Mouse (Mus musculus): Measurements from ENCODE around the gene Nfix.

Gene Nfix

DNA sequence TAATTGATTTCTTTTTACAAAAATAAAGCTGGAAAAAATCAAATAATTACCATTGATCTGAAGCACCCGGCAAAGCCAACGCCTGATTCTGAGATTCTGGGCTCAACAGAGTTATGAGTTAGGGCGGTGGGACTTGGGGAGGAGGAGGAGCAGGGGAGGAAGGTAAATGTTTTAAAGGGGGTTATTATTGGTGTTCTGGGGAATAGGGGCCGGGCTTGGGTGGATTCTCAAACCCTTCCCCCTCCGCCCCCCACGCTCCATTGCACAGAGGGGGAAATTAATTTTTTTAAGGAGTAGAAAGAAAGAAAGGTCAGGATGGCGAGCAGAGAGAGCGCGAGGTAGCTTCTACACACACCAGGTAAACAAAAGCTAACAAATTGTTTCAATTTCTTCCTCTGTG, 26.8 kb downstream of the Nfix start:
- DNase-seq (ENCODE audit: low read depth, low spot score): no peak
- no peaks in the 10 kb centered on the region for H3K27me3 ChIP-seq (ENCODE audit: control insufficient read depth, insufficient read depth, low read length, poor library complexity, severe bottlenecking)
- H3K36me3 ChIP-seq (ENCODE audit: control insufficient read depth, insufficient read depth, low read length, poor library complexity, severe bottlenecking): no peaks in the 10 kb centered on the region

DNA sequence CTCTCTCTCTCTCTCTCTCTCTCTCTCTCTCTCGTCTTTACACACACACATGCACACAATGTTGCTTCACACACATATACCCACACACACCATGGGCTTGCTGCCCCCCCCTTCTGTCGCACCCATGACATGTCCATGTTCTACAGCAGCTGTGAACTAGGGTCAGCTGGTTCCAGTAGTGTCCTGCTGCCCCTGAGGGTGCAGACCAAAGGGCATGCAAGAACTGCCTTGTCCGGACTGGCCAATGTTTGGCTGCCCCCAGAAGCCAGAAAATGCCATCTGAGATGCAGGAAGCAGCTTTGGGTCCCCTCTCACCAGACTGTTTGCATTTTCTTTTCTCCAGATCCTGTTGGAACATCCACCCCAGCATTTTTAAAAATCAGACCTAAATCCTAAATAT, 27.5 kb downstream of the Nfix start:
- DNase-seq (ENCODE audit: low read depth, low spot score): no peak
- no peaks in the 10 kb centered on the region for H3K36me3 ChIP-seq (ENCODE audit: control insufficient read depth, insufficient read depth, low read length, poor library complexity, severe bottlenecking)
- H3K27me3 ChIP-seq (ENCODE audit: control insufficient read depth, insufficient read depth, low read length, poor library complexity, severe bottlenecking): no peaks in the 10 kb centered on the region

DNA sequence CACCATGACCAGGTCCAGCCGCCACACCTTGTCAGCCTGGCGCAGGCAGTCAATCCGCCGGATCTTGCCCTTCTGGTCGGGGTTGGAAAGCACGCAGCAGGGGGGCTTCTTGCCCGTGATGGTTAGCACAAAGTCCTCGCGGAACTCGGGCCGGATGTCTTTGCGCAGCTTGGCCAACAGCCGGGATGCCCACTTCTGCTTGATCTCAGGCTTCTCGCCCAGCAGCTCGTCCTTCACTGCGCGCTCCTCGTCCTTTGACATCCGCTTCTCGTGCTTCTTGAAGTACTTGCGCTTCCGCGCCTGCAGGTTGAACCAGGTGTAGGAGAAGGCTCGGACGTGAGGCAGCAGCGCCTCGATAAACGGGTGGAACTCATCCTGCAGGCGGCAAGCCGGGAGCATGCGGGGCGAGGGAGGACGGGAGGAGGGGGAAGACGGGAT, 28.2 kb downstream of the Nfix start:
- H3K36me3 ChIP-seq (ENCODE audit: control insufficient read depth, insufficient read depth, low read length, poor library complexity, severe bottlenecking): no peaks in the 10 kb centered on the region
- no peak for DNase-seq (ENCODE audit: low read depth, low spot score)
- no peaks in the 10 kb centered on the region for H3K27me3 ChIP-seq (ENCODE audit: control insufficient read depth, insufficient read depth, low read length, poor library complexity, severe bottlenecking)

DNA sequence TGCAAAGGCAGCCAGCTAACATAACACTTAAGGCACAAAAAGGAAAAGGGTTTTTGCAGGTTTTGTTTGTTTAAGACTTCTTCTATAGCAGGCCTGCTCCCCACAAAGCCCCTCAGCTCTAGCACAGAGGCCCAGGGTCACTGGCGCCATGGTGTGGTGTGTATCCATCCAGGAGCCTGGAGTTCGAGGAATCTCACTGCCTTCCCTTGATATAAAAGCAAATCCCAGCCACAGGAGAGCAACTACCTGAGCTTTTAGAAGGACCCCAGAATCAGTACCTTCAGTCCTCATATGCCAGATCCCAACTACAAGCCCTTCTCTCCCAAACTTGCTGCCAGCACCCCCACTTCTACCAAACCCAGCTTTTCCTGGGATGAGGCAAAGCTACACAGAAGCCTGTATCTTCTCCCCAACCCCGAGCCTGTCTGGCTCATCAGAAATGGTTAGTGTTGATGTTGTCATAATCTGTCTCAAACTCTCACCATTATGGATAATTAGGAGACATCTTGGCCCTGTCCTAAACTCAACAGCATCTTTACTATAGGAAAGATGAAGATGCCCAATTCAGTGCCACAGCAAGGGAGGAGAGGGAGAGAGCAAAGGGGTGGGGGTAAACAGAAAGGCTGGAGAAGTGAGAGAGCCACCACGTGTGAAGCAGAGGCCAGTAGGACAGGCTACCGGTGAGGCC, 29.0 kb downstream of the Nfix start:
- no peaks in the 10 kb centered on the region for H3K27me3 ChIP-seq (ENCODE audit: control insufficient read depth, insufficient read depth, low read length, poor library complexity, severe bottlenecking)
- no peak for DNase-seq (ENCODE audit: low read depth, low spot score)
- no peaks in the 10 kb centered on the region for H3K36me3 ChIP-seq (ENCODE audit: control insufficient read depth, insufficient read depth, low read length, poor library complexity, severe bottlenecking)

DNA sequence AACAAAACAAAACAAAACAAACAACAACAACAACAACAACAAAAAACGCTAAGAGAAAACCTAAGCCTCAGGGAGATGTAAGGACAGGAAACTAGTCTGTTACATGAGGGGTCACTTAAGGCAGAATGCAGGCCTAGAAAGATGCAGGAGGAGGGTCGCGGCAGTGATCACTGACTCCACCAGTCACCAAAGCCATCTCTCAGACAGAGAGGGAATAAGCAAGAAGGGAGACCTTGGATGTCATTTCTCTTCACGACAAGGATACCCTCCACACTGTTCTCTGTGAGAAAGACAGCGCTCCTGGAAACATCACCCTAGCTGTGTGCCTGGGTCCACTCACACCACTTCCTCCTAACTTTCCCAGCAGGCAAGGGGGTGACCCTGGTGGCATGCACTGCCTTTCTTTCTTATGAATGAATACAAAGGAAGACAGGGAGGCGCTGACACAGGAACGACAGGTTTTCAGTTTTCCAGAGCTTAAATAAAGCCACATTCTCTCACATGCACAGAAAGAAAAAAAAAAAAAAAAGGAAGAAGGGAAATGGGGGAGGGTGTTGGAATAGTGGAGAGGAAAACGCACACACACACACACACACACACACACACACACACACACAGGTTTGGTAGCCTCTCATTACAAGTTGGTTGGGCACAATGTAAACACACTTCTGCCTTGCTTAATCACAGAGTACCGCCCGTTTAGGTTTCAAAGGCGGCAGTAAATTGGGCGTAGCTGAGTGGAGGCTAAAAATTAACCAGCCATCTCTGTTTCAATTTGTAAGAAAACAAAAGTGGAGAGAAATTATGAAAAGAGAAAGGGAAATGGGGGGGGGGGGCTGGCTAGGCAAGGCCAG, 29.8 kb downstream of the Nfix start:
- H3K36me3 ChIP-seq (ENCODE audit: control insufficient read depth, insufficient read depth, low read length, poor library complexity, severe bottlenecking): no peaks in the 10 kb centered on the region
- H3K27me3 ChIP-seq (ENCODE audit: control insufficient read depth, insufficient read depth, low read length, poor library complexity, severe bottlenecking): no peaks in the 10 kb centered on the region
- no peak for DNase-seq (ENCODE audit: low read depth, low spot score)

DNA sequence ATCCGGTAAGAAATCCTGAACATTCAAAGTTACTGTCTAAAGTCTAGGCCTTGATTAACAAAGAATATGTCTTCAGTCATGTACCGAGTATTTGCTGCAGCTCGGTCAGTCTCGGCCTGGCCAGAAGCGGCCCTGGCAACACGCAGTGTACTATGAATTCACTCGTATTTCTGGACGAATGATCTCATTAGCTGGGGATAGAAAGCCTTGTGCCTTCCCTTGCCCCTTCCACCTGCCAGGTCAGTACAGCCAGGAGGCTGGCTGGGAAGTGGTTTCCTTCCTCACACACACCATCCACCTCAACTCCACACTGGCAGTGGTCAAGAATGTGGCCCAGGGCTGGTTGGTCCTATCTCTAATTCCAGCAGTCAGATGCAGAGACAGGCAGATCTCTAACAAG, 30.8 kb downstream of the Nfix start:
- no peak for DNase-seq (ENCODE audit: low read depth, low spot score)
- H3K36me3 ChIP-seq (ENCODE audit: control insufficient read depth, insufficient read depth, low read length, poor library complexity, severe bottlenecking): no peaks in the 10 kb centered on the region
- H3K27me3 ChIP-seq (ENCODE audit: control insufficient read depth, insufficient read depth, low read length, poor library complexity, severe bottlenecking): no peaks in the 10 kb centered on the region

DNA sequence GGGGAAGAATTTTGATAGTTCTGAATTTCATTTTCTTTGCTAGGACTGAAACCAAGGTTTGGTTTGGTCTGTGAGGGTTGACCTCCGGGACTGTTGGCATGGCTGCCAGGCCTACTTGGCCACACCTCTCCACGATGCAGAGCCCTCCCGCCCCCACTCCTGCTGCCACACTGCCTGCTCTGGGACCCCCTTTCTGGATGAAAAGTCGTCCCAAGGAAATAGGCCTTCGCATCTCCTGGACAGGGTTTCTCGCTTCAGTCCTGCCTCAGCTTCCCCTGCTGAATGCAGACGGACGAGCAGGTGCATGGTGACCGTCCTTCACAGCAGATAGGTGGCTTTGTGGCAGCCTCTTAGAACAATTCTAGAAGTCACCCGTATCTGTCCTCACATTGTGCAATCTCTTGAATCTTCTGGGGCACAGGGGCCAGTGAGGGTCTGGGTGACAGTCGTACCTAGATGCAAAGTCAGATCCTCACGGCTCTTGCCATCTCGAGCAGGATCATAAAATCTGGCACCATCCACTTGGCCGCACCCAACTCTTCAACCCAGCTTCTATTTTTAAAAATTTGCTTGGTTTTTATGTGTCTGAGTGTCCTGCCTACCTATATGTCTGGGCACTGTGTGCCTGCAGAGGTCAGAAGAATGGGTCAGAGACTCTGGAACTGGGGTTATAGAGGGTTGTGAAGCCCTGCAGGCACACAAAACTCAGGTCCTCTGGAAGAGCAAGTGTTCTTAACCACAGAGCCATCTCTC, 31.6 kb downstream of the Nfix start:
- no peak for DNase-seq (ENCODE audit: low read depth, low spot score)
- H3K36me3 ChIP-seq (ENCODE audit: control insufficient read depth, insufficient read depth, low read length, poor library complexity, severe bottlenecking): no peaks in the 10 kb centered on the region

DNA sequence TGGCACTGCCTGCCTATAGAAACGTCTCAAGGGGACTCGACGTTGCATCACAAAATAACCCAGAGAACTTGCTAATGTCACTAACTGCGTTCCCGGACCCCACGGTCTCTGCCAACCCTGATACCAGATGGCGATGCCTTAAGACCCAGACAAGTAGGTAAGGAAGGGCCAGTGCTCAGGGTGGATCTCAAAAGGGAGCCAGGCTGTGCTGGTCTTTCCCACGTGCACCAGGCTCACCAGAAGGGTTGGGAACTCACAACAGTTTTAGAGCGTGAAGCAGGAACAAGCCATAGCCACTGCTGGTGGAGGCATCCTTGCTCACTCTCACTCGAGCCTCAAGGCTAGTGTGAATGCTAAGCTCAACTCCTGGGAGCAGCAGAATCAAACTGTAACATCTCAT, 32.9 kb downstream of the Nfix start:
- no peak for DNase-seq (ENCODE audit: low read depth, low spot score)
- no peaks in the 10 kb centered on the region for H3K36me3 ChIP-seq (ENCODE audit: control insufficient read depth, insufficient read depth, low read length, poor library complexity, severe bottlenecking)
- H3K27me3 ChIP-seq (ENCODE audit: control insufficient read depth, insufficient read depth, low read length, poor library complexity, severe bottlenecking): no peaks in the 10 kb centered on the region

More for the DNA sequence above, 31.6 kb downstream of the Nfix start:
- no peaks in the 10 kb centered on the region for H3K27me3 ChIP-seq (ENCODE audit: control insufficient read depth, insufficient read depth, low read length, poor library complexity, severe bottlenecking)

DNA sequence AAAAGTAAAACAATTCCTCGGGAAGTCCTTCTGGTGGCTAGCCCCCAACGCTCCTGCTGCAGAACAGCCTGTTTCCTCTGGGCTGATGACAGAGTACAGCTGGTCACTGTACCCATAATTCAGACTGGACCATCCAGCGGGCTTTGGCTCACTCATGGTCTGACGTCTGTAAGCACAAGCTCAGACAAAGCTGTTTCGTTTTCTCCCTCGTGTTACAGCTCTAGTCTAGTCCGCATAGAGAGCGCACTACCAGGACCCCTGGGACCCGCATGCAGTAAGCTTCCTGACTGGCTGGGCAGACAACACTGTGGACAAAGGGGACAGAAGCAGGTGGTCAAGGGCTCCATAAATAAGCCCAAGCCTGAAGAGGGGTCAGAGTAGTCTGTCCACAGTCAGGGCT, 33.7 kb downstream of the Nfix start:
- Histone ChIP-seq H3K36me3 (ENCODE audit: control insufficient read depth, insufficient read depth, low read length, poor library complexity, severe bottlenecking) (no peaks in the 10 kb centered on the region), H3K27me3 (ENCODE audit: control insufficient read depth, insufficient read depth, low read length, poor library complexity, severe bottlenecking) (no peaks in the 10 kb centered on the region)
- DNase-seq (ENCODE audit: low read depth, low spot score): no peak

DNA sequence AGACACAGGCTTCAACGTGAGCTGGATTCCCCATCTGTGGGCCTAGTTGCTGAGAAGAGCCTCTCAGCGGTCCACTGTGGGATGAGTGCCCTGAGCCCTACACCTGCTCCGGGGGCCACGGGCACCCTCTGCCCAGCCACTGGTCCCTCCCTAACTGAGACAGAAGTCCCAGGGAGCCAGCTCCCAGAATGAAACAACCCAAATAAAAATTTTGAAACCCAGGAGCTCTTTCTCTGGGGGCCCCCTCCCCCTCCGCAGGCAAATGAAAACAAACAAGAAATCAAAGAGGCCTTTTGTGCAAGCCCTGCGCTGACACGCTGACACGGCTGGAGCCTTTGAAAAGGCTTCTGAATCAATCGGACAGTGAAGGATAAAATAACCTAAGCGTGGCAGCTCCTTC, 34.5 kb downstream of the Nfix start:
- Histone ChIP-seq H3K36me3 (ENCODE audit: control insufficient read depth, insufficient read depth, low read length, poor library complexity, severe bottlenecking) (no peaks in the 10 kb centered on the region), H3K27me3 (ENCODE audit: control insufficient read depth, insufficient read depth, low read length, poor library complexity, severe bottlenecking) (no peaks in the 10 kb centered on the region)
- no peak for DNase-seq (ENCODE audit: low read depth, low spot score)

DNA sequence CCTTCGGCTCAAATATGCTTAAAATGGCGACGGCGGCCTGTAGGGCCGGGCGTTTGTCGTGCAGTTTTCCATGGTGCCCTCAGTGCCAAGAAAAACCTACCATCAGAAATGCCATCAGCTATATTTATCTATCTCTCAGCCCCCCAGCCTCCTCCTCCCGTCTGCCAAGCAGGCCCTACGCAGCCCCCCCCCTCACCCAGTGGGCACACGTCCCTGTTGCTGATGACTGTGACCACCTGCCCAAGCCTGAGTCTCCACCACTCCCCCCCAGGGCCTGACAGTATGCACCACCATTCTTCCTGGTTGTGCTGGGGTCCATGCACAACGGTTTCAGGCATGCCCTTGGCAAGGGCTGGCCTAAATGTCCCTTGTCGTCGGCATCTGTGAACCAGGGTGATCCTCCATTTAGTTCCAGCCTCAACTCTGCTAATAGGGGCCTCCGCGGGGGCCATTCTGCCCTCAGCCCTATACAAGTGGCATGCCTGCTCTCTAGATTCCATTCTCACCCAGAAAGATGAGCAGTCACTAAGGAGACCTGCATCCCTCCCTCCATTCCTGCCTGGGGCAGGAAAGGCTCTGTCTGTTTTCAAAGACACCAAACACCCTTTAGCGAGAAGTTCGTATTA, 35.2 kb downstream of the Nfix start:
- no peaks in the 10 kb centered on the region for H3K36me3 ChIP-seq (ENCODE audit: control insufficient read depth, insufficient read depth, low read length, poor library complexity, severe bottlenecking)
- H3K27me3 ChIP-seq (ENCODE audit: control insufficient read depth, insufficient read depth, low read length, poor library complexity, severe bottlenecking): no peaks in the 10 kb centered on the region
- DNase-seq (ENCODE audit: low read depth, low spot score): no peak

DNA sequence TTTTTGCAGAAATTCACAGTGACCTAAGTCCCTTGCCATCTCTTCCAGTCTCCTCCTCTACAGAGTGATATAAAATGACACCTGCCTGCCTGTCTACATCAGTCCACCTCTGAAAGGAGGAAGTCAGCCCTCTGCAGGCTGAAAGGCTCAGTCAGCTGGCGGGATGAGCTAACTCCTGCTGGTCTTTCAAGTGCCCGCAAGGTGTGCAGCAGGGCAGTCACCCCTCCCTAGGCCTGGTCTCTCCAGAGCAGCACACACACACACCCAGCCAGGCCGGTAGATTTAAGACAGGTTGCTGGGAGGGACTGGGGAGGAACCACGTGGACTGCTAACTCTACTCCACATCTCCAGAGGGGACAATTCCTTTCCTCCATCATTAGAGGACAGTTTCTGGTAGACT, 36.0 kb downstream of the Nfix start:
- Histone ChIP-seq H3K27me3 (ENCODE audit: control insufficient read depth, insufficient read depth, low read length, poor library complexity, severe bottlenecking) (no peaks in the 10 kb centered on the region), H3K36me3 (ENCODE audit: control insufficient read depth, insufficient read depth, low read length, poor library complexity, severe bottlenecking) (no peaks in the 10 kb centered on the region)
- DNase-seq (ENCODE audit: low read depth, low spot score): no peak

DNA sequence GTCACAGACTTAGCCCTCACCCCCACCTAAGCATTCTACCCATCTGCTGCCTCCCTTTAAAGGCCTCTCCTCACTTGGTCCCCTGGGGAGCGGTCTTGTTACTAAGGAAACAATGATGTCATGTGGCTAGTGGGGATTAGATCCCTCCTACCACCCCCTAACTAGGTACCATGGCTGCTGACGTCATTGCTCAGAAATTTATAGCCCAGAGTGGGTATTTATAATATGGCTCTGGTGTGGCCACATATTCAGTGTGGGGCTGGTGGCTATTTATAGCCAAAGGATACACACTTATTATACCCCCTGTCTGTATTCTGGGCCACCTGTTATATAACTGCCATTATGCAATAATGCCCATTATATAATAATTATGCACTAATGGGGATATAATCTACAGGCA, 39.2 kb downstream of the Nfix start:
- DNase-seq (ENCODE audit: low read depth, low spot score): no peak
- H3K27me3 ChIP-seq (ENCODE audit: control insufficient read depth, insufficient read depth, low read length, poor library complexity, severe bottlenecking): no peaks in the 10 kb centered on the region
- no peaks in the 10 kb centered on the region for H3K36me3 ChIP-seq (ENCODE audit: control insufficient read depth, insufficient read depth, low read length, poor library complexity, severe bottlenecking)

DNA sequence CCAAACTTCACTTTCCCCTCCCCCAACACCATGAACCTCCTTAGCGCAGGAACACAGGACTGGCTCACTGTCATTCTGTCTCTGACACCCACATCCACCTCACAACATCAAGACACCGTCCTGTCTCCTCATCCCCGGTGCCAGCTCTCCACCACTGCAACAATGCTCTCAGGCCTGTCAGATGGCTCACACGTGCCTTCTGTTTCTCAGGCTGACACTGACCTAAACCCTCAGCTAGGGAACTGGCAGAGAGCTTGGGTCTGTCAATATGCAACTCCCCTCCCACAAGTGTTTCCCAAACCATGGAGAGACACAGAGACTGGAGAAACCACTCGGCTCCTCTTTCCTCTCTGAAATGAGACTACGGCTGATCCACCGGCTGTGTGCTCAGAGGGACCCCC, 39.7 kb downstream of the Nfix start:
- DNase-seq (ENCODE audit: low read depth, low spot score): no peak
- Histone ChIP-seq H3K27me3 (ENCODE audit: control insufficient read depth, insufficient read depth, low read length, poor library complexity, severe bottlenecking) (no peaks in the 10 kb centered on the region), H3K36me3 (ENCODE audit: control insufficient read depth, insufficient read depth, low read length, poor library complexity, severe bottlenecking) (no peaks in the 10 kb centered on the region)

DNA sequence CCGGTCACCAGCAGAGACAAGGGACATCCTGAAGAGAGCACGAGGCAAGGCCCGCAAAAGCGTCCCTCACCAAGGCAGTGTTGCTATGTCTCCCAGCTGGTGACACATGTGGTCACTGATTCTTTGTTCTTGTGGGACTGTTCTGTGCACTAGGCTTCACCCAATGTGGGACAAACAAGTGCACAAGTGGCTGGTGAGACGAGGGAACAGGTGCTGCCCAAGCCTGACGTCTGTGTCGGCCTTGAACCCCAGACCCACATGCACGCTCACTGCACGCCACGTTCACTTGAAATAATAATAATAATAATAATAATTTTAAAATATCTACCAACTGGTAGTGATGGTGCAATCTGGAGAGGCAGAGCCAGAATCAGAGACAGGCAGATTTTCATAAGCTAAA, 40.4 kb downstream of the Nfix start:
- Histone ChIP-seq H3K36me3 (ENCODE audit: control insufficient read depth, insufficient read depth, low read length, poor library complexity, severe bottlenecking) (no peaks in the 10 kb centered on the region), H3K27me3 (ENCODE audit: control insufficient read depth, insufficient read depth, low read length, poor library complexity, severe bottlenecking) (no peaks in the 10 kb centered on the region)
- no peak for DNase-seq (ENCODE audit: low read depth, low spot score)

Measured in splenic B cell, adult 2 months (primary cell).